Mouse (Mus musculus): ENCODE measurements around the gene Hcn4. TPM values are rescaled to one million over a fixed set of nuclear protein-coding genes. Genes with fewer than 3 reads are reported as not detected.

Hcn4 gene
- polyA plus RNA-seq, 1 experiment from 2014 or later, result 0.10 TPM

- WGBS, result 85% methylated on average over 6 of the region's 6 CpGs
- 0 out of 2 replicates have a peak, but pooled peaks cover 2% of the 10 kb centered on the region for H3K36me3 ChIP-seq (ENCODE audit: control insufficient read depth, insufficient read depth, low read length)
These were observed 68.8 kb downstream of the Hcn4 start for GRCm38 (mm10) chr9:58891840-58892640.

GRCm38 (mm10) chr9:58899602-58900001 lies 76.4 kb downstream of the Hcn4 start:
- ATAC-seq (ENCODE audit: insufficient read depth, low FRiP score), result no peak
- Histone ChIP-seq H3K27ac (ENCODE audit: low read length) (no peak overlapping the region), H3K27me3 (ENCODE audit: control insufficient read depth, insufficient read depth, low read length) (no peaks in the 10 kb centered on the region), H3K9me3 (replicated peaks; ENCODE audit: control insufficient read depth, low read length) (no peaks in the 10 kb centered on the region), H3K9ac (ENCODE audit: low read length) (no peak overlapping the region), H3K4me1 (ENCODE audit: control insufficient read depth, insufficient read depth, low read length) (no peaks in the 10 kb centered on the region), H3K36me3 (ENCODE audit: control insufficient read depth, insufficient read depth, low read length) (no peaks in the 10 kb centered on the region), H3K4me2 (ENCODE audit: low read depth, low read length) (no peak overlapping the region), H3K4me3 (replicated peaks; ENCODE audit: low read length) (no peak overlapping the region)

More at GRCm38 (mm10) chr9:58891840-58892640, 68.8 kb downstream of the Hcn4 start:
- H3K9ac ChIP-seq (ENCODE audit: low read length), result no peak overlapping the region
- H3K4me1 ChIP-seq (ENCODE audit: control insufficient read depth, insufficient read depth, low read length), result no peaks in the 10 kb centered on the region
- H3K27me3 ChIP-seq (ENCODE audit: control insufficient read depth, insufficient read depth, low read length), result no peaks in the 10 kb centered on the region
- no peaks in the 10 kb centered on the region for H3K9me3 ChIP-seq (replicated peaks; ENCODE audit: control insufficient read depth, low read length)
- no peak for ATAC-seq (ENCODE audit: insufficient read depth, low FRiP score)
- no peak overlapping the region for H3K4me3 ChIP-seq (replicated peaks; ENCODE audit: low read length)
- H3K4me2 ChIP-seq (ENCODE audit: low read depth, low read length), result no peak overlapping the region
- peak overlapping the region; percentile 3; the same call in 1 of the 2 replicates for H3K27ac ChIP-seq (ENCODE audit: low read length)

GRCm38 (mm10) chr9:58902869-58903585 lies 79.8 kb downstream of the Hcn4 start:
- Histone ChIP-seq H3K9me3 (replicated peaks; ENCODE audit: control insufficient read depth, low read length) (no peaks in the 10 kb centered on the region), H3K4me1 (ENCODE audit: control insufficient read depth, insufficient read depth, low read length) (no peaks in the 10 kb centered on the region), H3K27ac (ENCODE audit: low read length) (no peak overlapping the region), H3K36me3 (ENCODE audit: control insufficient read depth, insufficient read depth, low read length) (0 out of 2 replicates have a peak, but pooled peaks cover 3% of the 10 kb centered on the region), H3K27me3 (ENCODE audit: control insufficient read depth, insufficient read depth, low read length) (no peaks in the 10 kb centered on the region), H3K4me2 (ENCODE audit: low read depth, low read length) (no peak overlapping the region), H3K9ac (ENCODE audit: low read length) (no peak overlapping the region), H3K4me3 (replicated peaks; ENCODE audit: low read length) (no peak overlapping the region)
- no peak for ATAC-seq (ENCODE audit: insufficient read depth, low FRiP score)
- 62% methylated on average over 6 of the region's 6 CpGs for WGBS

Other genes with a start within 250 kb of the Hcn4 start
- gene Nptn, start 241.2 kb upstream of the Hcn4 start, polyA plus RNA-seq (2015; fragmentation: Nextera tagmentation; extraction: Ambion mirVana), result 155 and 165 TPM in 2 replicates
- 2.3 and 3.2 TPM in 2 replicates for gene Rec114, start 79.4 kb upstream of the Hcn4 start, polyA plus RNA-seq (2015; fragmentation: Nextera tagmentation; extraction: Ambion mirVana)
- gene Neo1, start 213.0 kb downstream of the Hcn4 start, polyA plus RNA-seq (2015; fragmentation: Nextera tagmentation; extraction: Ambion mirVana), result 24.2 and 28.1 TPM in 2 replicates